Mouse (Mus musculus) myocyte (in vitro differentiated cells): ENCODE measurements around the gene Lbx1. TPM values are rescaled to one million over a fixed set of nuclear protein-coding genes. Genes with fewer than 3 reads are reported as not detected.

ENCODE experiments used
- H3K27me3 ChIP-seq: one replicate; pipeline ENCODE4 v1.6.1; 2011; ENCODE audit not compliant: control insufficient read depth, insufficient read depth, insufficient read length
- H3K36me3 ChIP-seq: one replicate; pipeline ENCODE4 v1.6.1; 2011; ENCODE audit not compliant: control insufficient read depth, insufficient read depth
- H3K4me2 ChIP-seq: one replicate; pipeline ENCODE4 v1.6.1; 2011; ENCODE audit warnings: low read depth, control low read depth
- H3K4me3 ChIP-seq: one replicate; pipeline ENCODE4 v1.5.1; 2011; ENCODE audit warnings: mild to moderate bottlenecking, control low read depth, moderate library complexity
- H3K79me2 ChIP-seq: one replicate; pipeline ENCODE4 v1.6.1; 2011; ENCODE audit not compliant: control insufficient read depth, insufficient read depth
- H3ac ChIP-seq: one replicate; pipeline ENCODE4 v1.6.1; 2011; ENCODE audit not compliant: control insufficient read depth, insufficient read length
- CEBPB ChIP-seq: IDR thresholded peaks from 2 replicates; pipeline ENCODE4 v1.6.1; 2011; ENCODE audit warnings: mild to moderate bottlenecking, moderate library complexity; ENCODE audit not compliant: poor library complexity, insufficient read depth, severe bottlenecking
- E2F4 ChIP-seq: IDR thresholded peaks from one replicate; pipeline ENCODE4 v1.6.1; 2011; ENCODE audit warnings: mild to moderate bottlenecking, control low read depth, moderate library complexity; ENCODE audit not compliant: insufficient read depth
- MAX ChIP-seq: IDR thresholded peaks from one replicate; pipeline ENCODE4 v1.6.1; 2011; ENCODE audit warnings: low read depth, mild to moderate bottlenecking, control low read depth
- MYOD1 ChIP-seq, 3 experiments: IDR thresholded peaks; one replicate each; pipeline ENCODE4 v1.6.1; 2011; ENCODE audit warnings: control low read depth in 2 of 3, low read depth in 2 of 3, mild to moderate bottlenecking in 2 of 3, moderate library complexity in 1 of 3; ENCODE audit not compliant: insufficient read length in 2 of 3, control insufficient read depth in 1 of 3
- MYOG ChIP-seq, 3 experiments: IDR thresholded peaks; one replicate each; pipeline ENCODE4 v1.6.1; 2011; ENCODE audit warnings: control low read depth in 2 of 3, low read depth in 2 of 3, mild to moderate bottlenecking in 2 of 3; ENCODE audit not compliant: insufficient read length in 2 of 3, control insufficient read depth in 1 of 3, insufficient read depth in 1 of 3
- POLR2A ChIP-seq: IDR thresholded peaks from one replicate; pipeline ENCODE4 v1.6.1; 2011; ENCODE audit warnings: low read depth, mild to moderate bottlenecking, control low read depth, moderate library complexity; ENCODE audit not compliant: insufficient read length
- POLR2AphosphoS2 ChIP-seq: IDR thresholded peaks from one replicate; pipeline ENCODE4 v1.6.1; 2011; ENCODE audit warnings: low read depth, control low read depth; ENCODE audit not compliant: insufficient read length
- REST ChIP-seq: IDR thresholded peaks from one replicate; pipeline ENCODE4 v1.6.1; 2011; ENCODE audit warnings: mild to moderate bottlenecking, control low read depth, moderate library complexity; ENCODE audit not compliant: insufficient read depth, insufficient read length
- SRF ChIP-seq: IDR thresholded peaks from one replicate; pipeline ENCODE4 v1.6.1; 2011; ENCODE audit warnings: low read depth; ENCODE audit not compliant: control insufficient read depth, insufficient read length
- TCF12 ChIP-seq: IDR thresholded peaks from one replicate; pipeline ENCODE4 v1.6.1; 2011; ENCODE audit warnings: mild to moderate bottlenecking, control low read depth; ENCODE audit not compliant: poor library complexity, insufficient read depth, severe bottlenecking
- TCF3 ChIP-seq: IDR thresholded peaks from one replicate; pipeline ENCODE4 v1.6.1; 2011; ENCODE audit warnings: low read depth, control low read depth; ENCODE audit not compliant: insufficient read length
- USF1 ChIP-seq: IDR thresholded peaks from one replicate; pipeline ENCODE4 v1.6.1; 2011; ENCODE audit warnings: low read depth, mild to moderate bottlenecking, control low read depth, moderate library complexity
- polyA plus RNA-seq: library from polyadenylated mRNA; unstranded; fragments of >200 nt; fragmentation: generic; extraction: Trizol; gene quantifications from one replicate; pipeline ENCODE4 v1.2.1, GENCODE M21; 2012; ENCODE audit warnings: missing spikeins

Gene Lbx1
- polyA plus RNA-seq, 1 experiment = 0.22 TPM

- Histone ChIP-seq H3K4me3 (no peak overlapping the region), H3K4me2 (no peak overlapping the region), H3ac (no peak overlapping the region), H3K27me3 (peaks cover 75% of the 10 kb centered on the region), H3K36me3 (no peaks in the 10 kb centered on the region), H3K79me2 (no peaks in the 10 kb centered on the region)
- TF ChIP-seq POLR2AphosphoS2 (no peak), TCF12 (no peak), MYOG (IDR thresholded peaks at IDR 0.05; ENCODE audit: control insufficient read depth in 1 of 3, insufficient read depth in 1 of 3, insufficient read length in 2 of 3, low read depth in 2 of 3) (no peak), REST (no peak)
Observed at GRCm38 (mm10) chr19:45227049-45227448, 8.6 kb downstream of the Lbx1 start.

GRCm38 (mm10) chr19:45226246-45226645 lies 9.4 kb downstream of the Lbx1 start:
- TF ChIP-seq TCF3 = no peak
- no peak for TF ChIP-seq MAX
- no peak for TF ChIP-seq REST
- Histone ChIP-seq H3K27me3 (peaks cover 67% of the 10 kb centered on the region), H3ac (no peak overlapping the region), H3K4me3 (no peak overlapping the region), H3K4me2 (no peak overlapping the region), H3K79me2 (no peaks in the 10 kb centered on the region), H3K36me3 (no peaks in the 10 kb centered on the region)

GRCm38 (mm10) chr19:45225130-45225529 lies 10.5 kb downstream of the Lbx1 start:
- Histone ChIP-seq H3K4me2 (no peak overlapping the region), H3ac (no peak overlapping the region), H3K36me3 (no peaks in the 10 kb centered on the region), H3K4me3 (no peak overlapping the region), H3K79me2 (no peaks in the 10 kb centered on the region), H3K27me3 (peaks cover 56% of the 10 kb centered on the region)
- TF ChIP-seq MYOG (IDR thresholded peaks at IDR 0.05; ENCODE audit: control insufficient read depth in 1 of 3, insufficient read depth in 1 of 3, insufficient read length in 2 of 3, low read depth in 2 of 3) = no peak
- no peak for TF ChIP-seq POLR2AphosphoS2
- no peak for TF ChIP-seq CEBPB
- no peak for TF ChIP-seq TCF3
- no peak for TF ChIP-seq MAX
- TF ChIP-seq SRF = no peak
- TF ChIP-seq POLR2A = no peak
- no peak for TF ChIP-seq REST
- TF ChIP-seq TCF12 = no peak
- no peak for TF ChIP-seq E2F4
- no peak for TF ChIP-seq USF1
- no peak for TF ChIP-seq MYOD1 (IDR thresholded peaks at IDR 0.05; ENCODE audit: control insufficient read depth in 1 of 3, insufficient read length in 2 of 3, low read depth in 2 of 3)

- H3K79me2 ChIP-seq = no peaks in the 10 kb centered on the region
- H3K4me2 ChIP-seq = no peak overlapping the region
- TF ChIP-seq REST = no peak
- TF ChIP-seq SRF = no peak
- TF ChIP-seq POLR2A = no peak
- TF ChIP-seq TCF12 = no peak
- no peak for TF ChIP-seq MYOG (IDR thresholded peaks at IDR 0.05; ENCODE audit: control insufficient read depth in 1 of 3, insufficient read depth in 1 of 3, insufficient read length in 2 of 3, low read depth in 2 of 3)
- H3K27me3 ChIP-seq = peaks cover 47% of the 10 kb centered on the region
- no peaks in the 10 kb centered on the region for H3K36me3 ChIP-seq
- H3K4me3 ChIP-seq = no peak overlapping the region
- H3ac ChIP-seq = no peak overlapping the region
Observed at GRCm38 (mm10) chr19:45224286-45224559, 11.4 kb downstream of the Lbx1 start.

- no peak overlapping the region for H3K4me3 ChIP-seq
Observed at GRCm38 (mm10) chr19:45223413-45224285, 12.0 kb downstream of the Lbx1 start.

More at GRCm38 (mm10) chr19:45223413-45224285, 12.0 kb downstream of the Lbx1 start:
- Histone ChIP-seq H3K79me2 (no peaks in the 10 kb centered on the region), H3K27me3 (peaks cover 42% of the 10 kb centered on the region), H3ac (no peak overlapping the region), H3K36me3 (no peaks in the 10 kb centered on the region), H3K4me2 (no peak overlapping the region)
- TF ChIP-seq POLR2A (no peak), SRF (no peak), MYOG (IDR thresholded peaks at IDR 0.05; ENCODE audit: control insufficient read depth in 1 of 3, insufficient read depth in 1 of 3, insufficient read length in 2 of 3, low read depth in 2 of 3) (no peak), CEBPB (no peak), MAX (no peak), MYOD1 (IDR thresholded peaks at IDR 0.05; ENCODE audit: control insufficient read depth in 1 of 3, insufficient read length in 2 of 3, low read depth in 2 of 3) (no peak), POLR2AphosphoS2 (no peak), TCF3 (no peak), USF1 (no peak), E2F4 (no peak), TCF12 (no peak)
